Mouse (Mus musculus) intestine, postnatal 0 days (tissue): ENCODE measurements at regions not wholly inside any gene's neighbourhood (a gene's known extent, or its start where the extent isn't known, plus 50 kb on each side); places are given as distances from the start of the nearest gene placed in this dataset.

ENCODE experiments used
- ATAC-seq: fragments of 200-750 bp; cut with Nextera tagmentation; 2 replicates; pipeline ENCODE4 v1.8.0; 2017; ENCODE audit warnings: mild to moderate bottlenecking, moderate TSS enrichment, moderate library complexity
- H3K27ac ChIP-seq: fragments of 300-500 bp; sonication (generic); 2 replicates; pipeline ENCODE4 v1.5.1; 2014; ENCODE audit warnings: mild to moderate bottlenecking, low read depth, low read length, moderate library complexity
- H3K27me3 ChIP-seq: fragments of 300-500 bp; sonication (generic); replicated peaks from 2 replicates; pipeline ENCODE4 v1.6.1; 2014; ENCODE audit warnings: low read length, mixed read lengths; ENCODE audit not compliant: control insufficient read depth, insufficient read depth
- H3K36me3 ChIP-seq: fragments of 300-500 bp; sonication (generic); 2 replicates; pipeline ENCODE4 v1.6.1; 2014; ENCODE audit warnings: mild to moderate bottlenecking, moderate library complexity; ENCODE audit not compliant: control insufficient read depth, insufficient read depth
- H3K4me1 ChIP-seq: fragments of 300-500 bp; sonication (generic); replicated peaks from 2 replicates; pipeline ENCODE4 v1.6.1; 2014; ENCODE audit warnings: antibody characterized with exemption, low read length, mixed read lengths; ENCODE audit not compliant: control insufficient read depth, insufficient read depth
- H3K4me2 ChIP-seq: fragments of 300-500 bp; sonication (generic); replicated peaks from 2 replicates; pipeline ENCODE4 v1.6.1; 2014; ENCODE audit warnings: low read depth, mild to moderate bottlenecking, moderate library complexity
- H3K4me3 ChIP-seq: fragments of 300-500 bp; sonication (generic); 2 replicates; pipeline ENCODE4 v1.5.1; 2014; ENCODE audit warnings: low read depth, low read length
- H3K9ac ChIP-seq: fragments of 300-500 bp; sonication (generic); 2 replicates; pipeline ENCODE4 v1.6.1; 2014; ENCODE audit warnings: mild to moderate bottlenecking, low read depth, low read length
- H3K9me3 ChIP-seq: fragments of 300-500 bp; sonication (generic); 2 replicates; pipeline ENCODE4 v1.6.1; 2016; ENCODE audit warnings: mixed run types; ENCODE audit not compliant: control insufficient read depth
- CTCF ChIP-seq: sonication (generic); IDR thresholded peaks from 2 replicates; pipeline ENCODE4 v1.5.1; 2016; ENCODE audit warnings: low read depth, mild to moderate bottlenecking, control low read depth, antibody characterized with exemption, moderate library complexity
- WGBS: fragments of 180-500 bp; shearing (Covaris S2); extraction: QIAGEN DNeasy Blood & Tissue Kit; methylation state at CpG from one replicate; pipeline ENCODE4 v1.1.7; 2014; 5-methylcytosine and 5-hydroxymethylcytosine counted together

DNA sequence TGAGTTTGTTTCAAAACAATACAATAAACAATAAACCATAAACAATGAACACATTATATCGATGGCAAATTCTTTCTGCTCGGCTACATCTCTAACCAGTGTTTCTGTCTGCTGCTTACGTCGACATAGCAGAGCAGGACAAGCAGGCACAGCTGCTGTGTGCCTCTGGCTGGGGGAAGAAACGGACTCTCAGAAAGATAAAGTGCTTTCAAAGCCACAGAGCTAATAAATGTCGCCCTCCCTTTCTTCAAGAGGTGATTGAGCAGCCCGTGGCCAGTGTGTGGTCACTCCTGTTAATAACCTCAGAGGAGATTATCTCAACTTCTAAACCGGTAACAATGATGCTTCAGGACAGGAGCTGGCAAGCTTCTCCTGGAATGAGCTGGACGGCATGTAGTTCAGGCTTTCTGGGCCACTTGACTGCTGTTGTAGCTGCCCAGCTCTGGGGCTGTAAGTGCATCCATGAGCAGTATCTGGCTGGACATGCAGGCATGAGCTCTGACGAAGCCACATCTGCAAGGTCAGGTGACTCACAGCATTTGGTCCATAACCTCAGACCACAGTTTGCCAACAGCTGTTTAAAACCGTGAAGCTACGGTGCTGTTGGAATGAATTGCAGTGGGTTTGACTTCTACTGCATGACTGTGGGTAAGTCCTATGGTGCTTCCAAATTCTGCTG lies 55.6 kb downstream of the Evx1 start:
- Histone ChIP-seq H3K4me1 (no peaks in the 10 kb centered on the region), H3K36me3 (no peaks in the 10 kb centered on the region), H3K4me2 (no peak overlapping the region), H3K4me3 (no peak overlapping the region), H3K9ac (no peak overlapping the region), H3K27me3 (no peaks in the 10 kb centered on the region), H3K9me3 (no peaks in the 10 kb centered on the region), H3K27ac (no peak overlapping the region)
- no peak for TF ChIP-seq CTCF
- whole genome bisulfite sequencing: 25% methylated on average over 12 of the region's 12 CpGs
- ATAC-seq: no peak

DNA sequence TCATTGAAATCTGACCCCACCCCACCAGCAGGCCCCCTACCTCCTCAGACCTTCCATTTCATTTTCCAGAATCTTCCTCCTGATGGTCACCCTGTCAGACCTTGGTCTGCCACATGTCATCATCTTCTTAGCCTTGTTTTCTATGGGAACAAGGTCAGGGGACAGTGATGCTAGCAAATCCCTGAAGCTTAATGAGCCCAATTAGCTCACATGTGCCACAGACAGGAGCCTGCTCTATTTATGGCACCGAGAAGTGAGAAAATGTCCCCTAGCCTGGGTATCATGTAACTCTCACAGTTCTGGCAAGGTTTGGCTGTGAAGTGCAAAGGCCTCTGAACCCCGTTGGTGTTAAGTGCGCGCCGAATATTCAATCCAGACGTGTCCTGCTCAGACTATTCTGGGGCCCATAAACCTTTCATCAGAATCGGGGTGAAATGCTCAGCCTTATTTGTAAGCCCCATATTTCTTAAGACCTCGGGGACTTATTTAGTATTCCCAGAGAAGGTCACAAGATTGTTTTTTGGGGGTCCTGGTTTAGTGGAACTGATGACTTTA lies 57.6 kb downstream of the Evx1 start:
- no peak for TF ChIP-seq CTCF
- no peak overlapping the region for H3K27ac ChIP-seq
- no peak overlapping the region for H3K4me3 ChIP-seq
- ATAC-seq: no peak
- no peak overlapping the region for H3K9ac ChIP-seq
- no peaks in the 10 kb centered on the region for H3K4me1 ChIP-seq
- H3K9me3 ChIP-seq: no peaks in the 10 kb centered on the region
- WGBS: 91% methylated on average over 8 of the region's 8 CpGs
- no peaks in the 10 kb centered on the region for H3K27me3 ChIP-seq
- H3K4me2 ChIP-seq: no peak overlapping the region
- no peaks in the 10 kb centered on the region for H3K36me3 ChIP-seq

- H3K9ac ChIP-seq: no peak overlapping the region
- no peak for ATAC-seq
- no peak overlapping the region for H3K4me3 ChIP-seq
- TF ChIP-seq CTCF: no peak
- no peaks in the 10 kb centered on the region for H3K27me3 ChIP-seq
- H3K4me2 ChIP-seq: no peak overlapping the region
- no peaks in the 10 kb centered on the region for H3K9me3 ChIP-seq
- H3K27ac ChIP-seq: no peak overlapping the region
- 62% methylated on average over 3 of the region's 3 CpGs for WGBS
- H3K36me3 ChIP-seq: no peaks in the 10 kb centered on the region
- H3K4me1 ChIP-seq: no peaks in the 10 kb centered on the region
Measured at GRCm38 (mm10) chr6:52379146-52379545, 65.8 kb downstream of the Evx1 start.

DNA sequence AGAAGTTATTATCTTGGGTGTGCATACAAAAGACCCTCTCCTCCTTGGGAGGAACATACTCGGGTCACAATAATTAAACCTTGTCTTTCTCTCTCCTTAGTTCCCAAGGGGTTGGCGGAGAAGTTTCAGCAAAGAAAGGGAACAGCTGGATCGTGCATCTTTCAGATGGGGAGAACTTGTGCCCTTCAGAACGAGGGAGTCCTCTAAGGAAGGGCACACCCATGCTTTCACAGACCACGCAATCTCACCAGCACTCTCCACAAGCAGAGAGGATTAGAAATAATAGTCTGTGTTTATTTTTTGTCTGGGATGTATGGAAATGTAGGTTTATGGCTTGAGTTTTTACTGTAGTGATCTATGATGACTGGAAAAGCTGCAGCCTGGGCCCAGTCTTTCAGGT lies 66.3 kb downstream of the Evx1 start:
- Histone ChIP-seq H3K4me2 (no peak overlapping the region), H3K36me3 (no peaks in the 10 kb centered on the region), H3K9me3 (no peaks in the 10 kb centered on the region), H3K4me1 (no peaks in the 10 kb centered on the region), H3K27me3 (no peaks in the 10 kb centered on the region), H3K27ac (no peak overlapping the region), H3K4me3 (no peak overlapping the region), H3K9ac (no peak overlapping the region)
- TF ChIP-seq CTCF: no peak
- ATAC-seq: no peak
- 39% methylated on average over 5 of the region's 5 CpGs for WGBS

DNA sequence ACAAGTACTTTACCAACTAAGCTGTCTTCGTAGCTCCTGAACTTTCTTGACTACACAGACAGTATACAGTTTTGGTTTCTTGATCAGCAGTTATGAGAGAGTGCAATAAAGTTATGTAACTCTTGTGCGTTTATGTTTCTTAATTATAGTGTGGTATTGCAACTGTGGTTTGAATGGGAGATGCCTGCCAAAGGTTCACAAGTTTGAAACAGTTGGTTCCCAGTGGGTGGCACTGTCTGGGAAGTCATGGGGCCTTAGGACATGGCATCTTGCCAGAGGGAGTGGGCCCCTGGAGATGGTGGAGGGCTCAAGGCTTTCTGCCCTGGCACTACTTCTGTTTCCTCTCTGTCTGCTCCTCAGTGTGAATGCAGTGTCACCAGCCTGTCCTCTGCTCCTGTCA lies 71.7 kb downstream of the Evx1 start:
- no peak for TF ChIP-seq CTCF
- Histone ChIP-seq H3K9ac (no peak overlapping the region), H3K4me1 (no peaks in the 10 kb centered on the region), H3K4me2 (no peak overlapping the region), H3K9me3 (no peaks in the 10 kb centered on the region), H3K4me3 (no peak overlapping the region), H3K27ac (no peak overlapping the region), H3K36me3 (no peaks in the 10 kb centered on the region), H3K27me3 (no peaks in the 10 kb centered on the region)
- WGBS: 55% methylated on average over 2 of the region's 2 CpGs
- ATAC-seq: no peak

DNA sequence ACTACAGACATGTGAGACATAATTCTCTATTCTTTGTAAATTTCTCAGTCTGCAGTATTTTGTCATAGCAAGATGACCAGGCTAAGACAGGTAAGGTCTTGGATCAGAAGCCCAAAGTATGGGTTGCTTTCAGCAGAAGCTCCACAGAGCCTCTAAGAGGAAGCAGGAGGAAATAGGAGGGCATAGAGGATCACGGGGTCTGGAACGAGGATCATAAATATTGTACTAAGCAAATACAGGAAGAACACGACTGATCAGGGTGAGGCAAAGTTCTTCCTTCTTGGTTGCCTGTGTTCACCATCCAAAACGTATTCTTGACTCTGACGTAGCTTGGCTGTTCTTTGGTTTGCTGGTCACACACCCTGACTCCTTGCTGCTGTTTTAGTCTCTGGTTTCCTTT lies 88.1 kb downstream of the Evx1 start:
- Histone ChIP-seq H3K27ac (no peak overlapping the region), H3K27me3 (no peaks in the 10 kb centered on the region), H3K9ac (no peak overlapping the region), H3K4me3 (no peak overlapping the region), H3K4me2 (no peak overlapping the region), H3K4me1 (no peaks in the 10 kb centered on the region), H3K9me3 (no peaks in the 10 kb centered on the region), H3K36me3 (no peaks in the 10 kb centered on the region)
- WGBS: 26% methylated on average over 5 of the region's 5 CpGs
- ATAC-seq: peak; percentile 82
- TF ChIP-seq CTCF: no peak
